Mouse (Mus musculus): Measurements from ENCODE around the gene Gp9.

Gp9 gene

GRCm38 (mm10) chr6:87777842-87778241 lies at the start of gene Gp9:
TSS of gene Gp9 (plus strand) at chr6:87778072.
- DNase-seq (ENCODE audit: low read depth, low spot score), result no peak

DNA sequence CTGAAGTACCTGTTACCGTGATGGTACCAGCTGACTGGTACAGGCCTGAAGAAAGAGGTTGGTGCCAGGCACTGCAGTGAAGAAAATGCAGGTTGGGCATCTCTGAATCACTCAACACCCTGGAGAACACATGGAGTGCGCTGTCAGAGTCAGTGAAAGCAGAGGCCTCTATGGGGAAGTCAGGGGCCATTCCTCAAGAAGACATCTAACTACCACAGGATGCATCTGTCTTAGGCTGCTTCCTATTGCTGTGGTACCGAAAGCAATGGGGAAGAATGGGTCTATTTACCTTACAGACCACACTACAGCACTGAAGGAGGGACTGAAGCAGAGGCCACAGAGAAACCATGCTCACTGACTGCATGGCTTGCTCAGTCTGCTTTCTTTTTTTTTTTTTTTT lies 49.8 kb upstream of the Gp9 start:
- DNase-seq (ENCODE audit: low read depth, low spot score), result no peak

DNA sequence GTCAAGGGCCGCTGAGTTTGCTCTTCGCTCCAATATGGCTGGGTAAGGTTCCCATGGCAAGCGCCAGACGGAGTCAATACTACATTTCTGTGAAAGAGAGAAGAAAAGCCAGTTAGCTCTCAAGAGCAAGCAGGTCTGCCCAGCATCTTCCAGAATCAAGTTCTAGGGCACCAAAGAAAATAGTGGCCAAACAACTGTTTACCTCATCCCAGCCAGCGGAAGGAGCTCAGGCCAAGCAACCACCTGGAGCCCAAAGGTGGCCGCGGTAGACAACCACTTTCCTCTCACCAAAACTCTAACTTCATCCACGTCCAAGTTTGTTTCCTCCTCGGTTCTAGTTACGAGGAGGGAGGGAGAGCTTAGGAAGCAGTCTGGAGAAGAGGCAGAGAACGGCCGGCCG lies 47.7 kb upstream of the Gp9 start:
- no peak for DNase-seq (ENCODE audit: low read depth, low spot score)

GRCm38 (mm10) chr6:87730591-87731462 lies 47.0 kb upstream of the Gp9 start, which contains the start of gene Efcc1:
TSS of gene Efcc1 (plus strand) at chr6:87730869.
- DNase-seq (ENCODE audit: low read depth, low spot score), result no peak

- DNase-seq (ENCODE audit: low read depth, low spot score), result no peak
Observed at GRCm38 (mm10) chr6:87731463-87732095, 46.3 kb upstream of the Gp9 start.

DNA sequence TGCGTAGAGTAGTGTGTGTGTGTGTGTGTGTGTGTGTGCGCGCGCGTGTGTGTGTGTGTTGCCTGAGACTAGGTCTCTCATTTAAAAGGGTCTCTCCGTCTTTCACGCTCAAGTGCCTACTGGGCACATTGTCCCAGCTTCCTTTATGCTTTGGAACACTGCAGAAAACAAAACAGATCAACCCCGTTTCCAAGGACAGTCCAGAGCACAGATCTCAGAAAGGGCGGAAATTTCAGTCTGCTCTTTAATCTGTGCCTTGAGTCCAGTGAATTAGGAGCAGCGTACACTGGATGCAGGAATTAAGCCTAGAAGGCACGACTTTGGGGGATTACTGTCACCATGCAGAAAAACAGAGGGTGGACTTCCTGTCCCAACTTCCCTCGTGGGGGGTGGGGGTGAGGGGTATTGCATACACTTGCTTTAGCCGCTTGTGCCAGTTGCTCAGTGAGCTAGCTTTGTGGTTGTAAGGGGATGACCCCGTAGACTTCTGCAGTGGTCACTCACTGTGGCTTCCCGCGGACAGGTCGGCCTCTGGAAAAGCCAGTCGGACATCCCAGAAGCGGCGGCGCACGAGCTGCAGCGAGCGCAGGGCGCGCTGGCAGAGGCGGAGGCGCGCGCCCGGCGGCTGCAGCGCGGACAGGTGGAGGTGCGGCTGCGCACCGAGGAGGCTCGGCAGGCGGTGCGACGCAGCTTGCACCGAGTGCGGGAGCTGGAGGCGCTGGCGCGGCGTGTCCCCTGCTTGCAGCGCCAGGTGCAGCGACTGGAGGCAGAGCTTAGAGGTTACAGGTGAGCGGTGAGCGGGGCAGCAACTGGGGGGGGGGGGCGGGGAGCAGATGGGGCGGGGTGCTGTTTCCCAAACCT lies 45.5 kb upstream of the Gp9 start:
- DNase-seq (ENCODE audit: low read depth, low spot score), result no peak

DNA sequence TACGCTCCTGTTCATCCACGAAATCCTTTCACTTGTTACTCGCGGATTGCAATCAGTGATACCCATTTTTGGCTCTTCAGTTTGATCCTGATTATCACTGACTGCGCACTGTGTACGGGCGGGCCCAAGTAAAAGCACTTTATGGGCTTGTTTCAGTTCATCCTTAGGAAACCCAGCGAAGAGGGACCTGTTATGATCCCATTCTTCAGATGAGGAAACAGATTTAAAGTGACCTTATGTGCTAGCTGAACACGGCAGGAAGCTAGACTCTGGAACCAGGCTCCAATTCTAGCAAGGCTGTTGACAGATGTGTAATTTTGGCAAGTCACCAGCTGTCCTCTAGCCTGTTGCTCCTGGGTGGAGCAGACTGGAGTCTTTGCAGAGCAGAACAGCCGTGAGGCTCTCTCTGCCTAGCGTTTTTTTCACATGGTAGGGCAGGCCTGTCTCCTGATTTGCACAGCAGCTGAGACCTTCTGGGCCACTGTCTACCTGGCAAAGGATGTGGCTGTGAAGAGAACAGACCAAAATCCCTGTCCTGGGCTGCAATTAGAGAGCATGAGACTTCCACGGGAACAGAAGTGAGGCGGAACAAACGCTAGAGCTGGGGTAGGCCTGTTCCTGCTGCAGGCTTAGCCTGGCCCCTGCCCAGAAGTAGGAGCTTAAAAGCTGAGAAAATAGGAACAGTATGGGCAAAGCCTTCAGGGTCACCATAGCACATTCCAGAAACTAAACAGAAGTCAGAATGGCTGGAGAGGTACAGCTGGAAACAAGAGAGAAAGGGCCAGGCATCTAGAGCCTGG lies 44.5 kb upstream of the Gp9 start:
- DNase-seq (ENCODE audit: low read depth, low spot score), result no peak

- no peak for DNase-seq (ENCODE audit: low read depth, low spot score)
Observed at GRCm38 (mm10) chr6:87734136-87734535, 43.7 kb upstream of the Gp9 start.

DNA sequence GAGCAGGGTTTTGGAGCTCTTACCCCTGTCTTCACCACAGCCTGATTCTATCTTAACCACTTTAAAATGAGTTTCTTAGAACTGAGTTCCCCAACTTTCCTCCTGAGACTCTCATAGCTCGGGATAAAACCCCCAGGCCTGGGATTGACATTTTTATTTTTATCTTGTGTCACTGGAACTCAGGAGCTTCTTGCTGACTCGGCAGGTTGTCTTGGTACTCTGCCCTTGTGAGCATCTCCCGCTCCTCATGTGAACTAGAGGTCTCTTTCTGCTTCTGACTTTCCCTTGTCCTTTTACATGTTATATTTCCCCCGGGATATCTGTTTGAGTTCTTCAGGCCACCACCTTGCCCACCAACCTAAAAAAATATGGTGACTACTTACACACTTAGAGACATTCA lies 40.9 kb upstream of the Gp9 start:
- DNase-seq (ENCODE audit: low read depth, low spot score), result no peak

GRCm38 (mm10) chr6:87737921-87738626 lies 39.8 kb upstream of the Gp9 start:
- DNase-seq (ENCODE audit: low read depth, low spot score), result no peak

- no peak for DNase-seq (ENCODE audit: low read depth, low spot score)
Observed at GRCm38 (mm10) chr6:87739898-87740297, 38.0 kb upstream of the Gp9 start.

DNA sequence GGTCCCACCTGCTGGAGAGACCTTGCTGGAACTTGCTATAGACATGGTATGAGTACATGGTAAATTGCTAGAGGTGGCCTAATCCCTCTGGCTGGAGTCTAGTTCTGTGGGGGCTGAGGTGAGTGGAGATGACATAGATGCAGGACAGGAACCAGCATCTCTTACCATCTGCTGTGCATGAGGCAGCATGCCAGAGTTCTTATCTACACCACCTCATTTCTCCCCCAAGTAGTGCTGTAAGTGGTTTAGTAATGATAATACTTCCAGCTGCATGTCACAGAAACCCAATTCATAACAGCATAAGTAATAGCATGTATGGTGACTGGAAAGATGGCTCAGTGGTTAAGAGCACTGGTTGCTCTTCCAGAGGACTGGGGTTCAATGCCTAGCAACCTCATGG lies 37.4 kb upstream of the Gp9 start:
- DNase-seq (ENCODE audit: low read depth, low spot score), result no peak

GRCm38 (mm10) chr6:87741978-87742377 lies 35.9 kb upstream of the Gp9 start:
- DNase-seq (ENCODE audit: low read depth, low spot score), result no peak

DNA sequence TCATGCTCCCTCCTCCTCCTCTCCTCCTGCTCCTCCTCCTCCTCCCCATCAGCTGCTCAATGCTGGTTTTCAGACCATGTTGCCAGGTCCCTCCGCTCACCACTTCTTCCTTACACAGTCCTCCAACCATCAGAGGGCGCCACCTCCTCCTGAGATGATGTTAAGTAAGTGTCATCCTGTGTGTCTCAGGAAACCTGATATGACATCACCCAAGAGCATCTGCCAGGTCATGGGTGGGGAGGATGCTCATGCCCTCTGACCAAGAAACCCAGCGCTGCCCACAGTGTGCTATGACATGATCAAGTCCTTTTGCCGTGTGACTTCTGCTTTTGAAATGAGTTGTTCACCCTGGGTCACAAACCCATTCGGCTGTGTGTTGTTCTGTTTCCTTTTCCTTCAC lies 35.1 kb upstream of the Gp9 start:
- DNase-seq (ENCODE audit: low read depth, low spot score), result peak; percentile 86

DNA sequence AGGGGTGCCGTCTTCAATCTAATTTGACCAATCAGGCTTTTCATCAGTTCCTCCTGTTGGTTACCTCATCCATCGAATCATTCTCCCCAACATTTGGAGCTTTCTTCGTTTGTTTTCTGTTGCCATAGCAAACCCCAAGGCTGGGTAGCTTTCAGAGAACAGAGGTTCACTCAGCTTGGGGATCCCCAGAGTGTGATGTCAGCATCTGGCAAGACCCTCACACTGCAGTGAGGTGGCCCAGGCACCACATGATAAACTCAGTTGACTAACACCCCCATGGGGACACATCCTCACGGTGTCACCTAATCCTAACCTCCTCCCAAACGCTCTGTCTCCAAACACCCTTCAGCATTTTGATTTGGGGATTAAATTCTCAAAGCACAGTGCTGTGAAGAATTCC lies 34.6 kb upstream of the Gp9 start:
- DNase-seq (ENCODE audit: low read depth, low spot score), result no peak

GRCm38 (mm10) chr6:87744632-87745031 lies 33.2 kb upstream of the Gp9 start:
- DNase-seq (ENCODE audit: low read depth, low spot score), result no peak

GRCm38 (mm10) chr6:87745301-87745700 lies 32.6 kb upstream of the Gp9 start:
- no peak for DNase-seq (ENCODE audit: low read depth, low spot score)

GRCm38 (mm10) chr6:87746059-87746458 lies 31.8 kb upstream of the Gp9 start:
- no peak for DNase-seq (ENCODE audit: low read depth, low spot score)

DNA sequence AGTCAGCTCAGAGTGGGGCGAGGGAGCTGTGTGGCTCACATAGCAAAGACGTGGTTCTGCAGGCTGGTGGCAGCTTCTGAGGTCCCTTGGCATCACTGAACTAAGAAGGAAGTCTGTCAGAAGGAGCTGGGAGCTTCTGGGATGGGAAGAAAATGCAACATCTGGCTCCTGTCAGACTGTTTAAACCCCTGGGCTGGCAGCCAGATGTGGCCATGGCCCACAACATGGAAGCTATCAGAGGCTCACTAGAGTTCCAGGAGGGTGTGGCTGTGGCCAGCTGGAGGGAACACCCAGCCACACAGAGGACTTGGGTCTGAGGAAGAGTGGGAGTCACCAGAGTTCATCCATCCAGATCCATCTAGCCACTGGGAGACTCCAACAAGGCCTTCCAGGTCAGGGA lies 31.0 kb upstream of the Gp9 start:
- DNase-seq (ENCODE audit: low read depth, low spot score), result no peak

DNA sequence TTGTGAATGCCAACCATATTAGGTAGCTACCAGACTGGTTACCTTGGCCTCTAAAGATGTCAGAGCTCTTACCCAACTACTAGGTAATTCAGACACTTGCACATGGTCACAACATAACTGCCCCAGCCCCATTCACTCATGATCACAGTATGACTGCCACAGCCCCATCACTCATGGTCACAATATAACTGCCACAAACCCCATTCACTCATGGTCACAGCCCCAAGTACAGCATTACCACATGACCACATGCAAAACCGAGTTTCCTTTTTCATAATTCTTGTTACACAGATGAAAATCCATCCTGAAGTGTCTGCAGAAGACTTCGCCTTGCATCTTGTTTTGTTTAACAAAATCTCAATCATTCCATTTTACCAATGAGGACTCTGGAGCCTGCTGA lies 29.8 kb upstream of the Gp9 start:
- peak; percentile 24 for DNase-seq (ENCODE audit: low read depth, low spot score)

- DNase-seq (ENCODE audit: low read depth, low spot score), result peak; percentile 32
Observed at GRCm38 (mm10) chr6:87748531-87748930, 29.3 kb upstream of the Gp9 start.
